Mouse (Mus musculus) heart, embryonic 14.5 days (tissue): ENCODE results near the gene Atmin. TPM values are rescaled to one million over a fixed set of nuclear protein-coding genes. Genes with fewer than 3 reads are reported as not detected.

ENCODE experiments used
- ATAC-seq: fragments of 200-750 bp; cut with Nextera tagmentation; 2 replicates; pipeline ENCODE4 v1.8.0; 2017; ENCODE audit warnings: low read depth, moderate TSS enrichment; ENCODE audit not compliant: insufficient number of reproducible peaks, insufficient read depth, low FRiP score
- H3K27ac ChIP-seq, 2 experiments: fragments of 200-500 bp in 1 of 2; fragments of 300-500 bp in 1 of 2; sonication (generic) in 1 of 2; replicated peaks in 1 of 2; 2 replicates each; pipeline ENCODE4 v1.5.1; 2012 to 2014; ENCODE audit warnings: low read depth in 2 of 2, low read length in 2 of 2, control low read depth in 1 of 2, mild to moderate bottlenecking in 1 of 2, mixed read lengths in 1 of 2; ENCODE audit not compliant: control insufficient read depth in 1 of 2, insufficient read depth in 1 of 2
- H3K27me3 ChIP-seq: fragments of 300-500 bp; sonication (generic); 2 replicates; pipeline ENCODE4 v1.6.1; 2014; ENCODE audit warnings: mild to moderate bottlenecking, low read length, control low read depth; ENCODE audit not compliant: control insufficient read depth, insufficient read depth
- H3K36me3 ChIP-seq: fragments of 300-500 bp; sonication (generic); 2 replicates; pipeline ENCODE4 v1.6.1; 2014; ENCODE audit warnings: mild to moderate bottlenecking, control low read depth, low read length, mixed read lengths; ENCODE audit not compliant: control insufficient read depth, insufficient read depth
- H3K4me1 ChIP-seq, 2 experiments: fragments of 200-500 bp in 1 of 2; fragments of 300-500 bp in 1 of 2; sonication (generic) in 1 of 2; 2 replicates each; pipeline ENCODE4 v1.6.1; 2012 to 2014; ENCODE audit warnings: low read length in 2 of 2, control low read depth in 1 of 2, mixed read lengths in 1 of 2; ENCODE audit not compliant: control insufficient read depth in 2 of 2, insufficient read depth in 2 of 2
- H3K4me2 ChIP-seq: fragments of 300-500 bp; sonication (generic); 2 replicates; pipeline ENCODE4 v1.6.1; 2014; ENCODE audit warnings: mild to moderate bottlenecking, low read length
- H3K4me3 ChIP-seq, 2 experiments: fragments of 200-500 bp in 1 of 2; fragments of 300-500 bp in 1 of 2; sonication (generic) in 1 of 2; 2 replicates each; pipeline ENCODE4 v1.5.1; 2012 to 2014; ENCODE audit warnings: low read length in 2 of 2, mild to moderate bottlenecking in 2 of 2, control low read depth in 1 of 2, low read depth in 1 of 2, moderate library complexity in 1 of 2; ENCODE audit not compliant: control insufficient read depth in 1 of 2, insufficient read depth in 1 of 2
- H3K9ac ChIP-seq: fragments of 300-500 bp; sonication (generic); 2 replicates; pipeline ENCODE4 v1.6.1; 2014; ENCODE audit warnings: mild to moderate bottlenecking, low read length
- H3K9me3 ChIP-seq: fragments of 300-500 bp; sonication (generic); 2 replicates; pipeline ENCODE4 v1.6.1; 2016; ENCODE audit warnings: low read length, control low read depth; ENCODE audit not compliant: control insufficient read depth
- WGBS: fragments of 180-500 bp; shearing (Covaris S2); extraction: QIAGEN DNeasy Blood & Tissue Kit; methylation state at CpG from one replicate; pipeline ENCODE4 v1.1.7; 2014; 5-methylcytosine and 5-hydroxymethylcytosine counted together
- polyA plus RNA-seq: library from polyadenylated mRNA; unstranded; fragments of >200 nt; fragmentation: Nextera tagmentation; extraction: Ambion mirVana; gene quantifications from 2 replicates; pipeline ENCODE4 v1.2.1, GENCODE M21; 2014

Atmin gene
- 11.6 and 12.3 TPM in 2 replicates for polyA plus RNA-seq

- Histone ChIP-seq H3K9ac (peak within 1 kb of the TSS; percentile 93), H3K4me2 (peak within 1 kb of the TSS; percentile 97), H3K27me3 (no peaks in the 10 kb centered on the region), H3K4me1 (peaks cover 25 to 42% of the 10 kb centered on the region in 2 experiments), H3K9me3 (no peaks in the 10 kb centered on the region), H3K36me3 (peaks cover 9% of the 10 kb centered on the region; the same call in 1 of the 2 replicates), H3K27ac (peak within 1 kb of the TSS in 1 of 2 experiments; percentile 46; a peak in 1 of 4 replicates), H3K4me3 (peak within 1 kb of the TSS; percentile 95 to 98)
- 0% methylated on average over 46 of the region's 46 CpGs for WGBS
- ATAC-seq, result peak; percentile 71
Observed at GRCm38 (mm10) chr8:116943161-116943554, at the start of gene Atmin. Atmin (plus strand) TSS chr8:116943393.

DNA sequence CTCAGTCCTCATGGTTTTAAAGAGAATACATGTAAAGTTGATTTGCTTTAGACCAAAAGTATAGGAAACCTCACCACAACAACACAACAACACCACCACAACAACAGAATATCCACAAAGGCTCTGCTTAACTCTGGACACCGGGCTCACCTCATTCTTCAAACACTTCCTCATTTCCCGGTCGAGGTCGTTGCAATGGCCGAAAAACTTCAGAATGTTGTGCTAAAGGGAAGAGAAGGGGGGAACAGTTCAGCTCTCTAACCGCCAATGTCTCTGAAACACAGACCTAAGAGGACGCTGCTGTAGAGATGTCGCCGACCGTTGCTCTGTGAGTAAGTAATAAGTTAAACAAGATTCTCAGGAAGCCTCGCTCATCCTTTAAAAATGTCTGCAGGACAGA lies 49.3 kb upstream of the Atmin start:
- H3K4me2 ChIP-seq, result no peak overlapping the region

DNA sequence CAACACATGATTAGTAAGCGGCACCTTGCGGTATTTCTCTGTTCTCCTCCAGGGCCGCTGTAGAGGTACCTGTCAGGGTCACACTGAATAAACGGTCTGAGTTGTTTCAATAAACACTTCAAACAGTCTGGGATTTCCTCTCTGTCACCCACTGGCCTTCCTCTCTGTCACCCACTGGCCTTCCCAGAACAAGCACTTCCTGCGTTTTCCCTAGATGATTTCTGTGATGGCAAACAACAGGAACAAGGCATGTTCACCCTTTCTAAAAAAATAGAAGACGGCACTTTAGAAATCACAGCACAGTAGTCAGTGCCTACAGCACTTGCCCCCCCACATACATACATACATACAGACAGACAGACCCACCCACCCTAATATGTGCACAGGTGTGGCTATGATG lies 47.7 kb upstream of the Atmin start:
- no peaks in the 10 kb centered on the region for H3K27me3 ChIP-seq
- WGBS, result 88% methylated on average over 6 of the region's 6 CpGs
- peaks cover 20% of the 10 kb centered on the region for H3K36me3 ChIP-seq
- ATAC-seq, result no peak
- H3K4me1 ChIP-seq, result no peaks in the 10 kb centered on the region
- H3K4me3 ChIP-seq, result no peak overlapping the region
- H3K9ac ChIP-seq, result no peak overlapping the region
- H3K27ac ChIP-seq, result no peak overlapping the region
- peaks cover 6% of the 10 kb centered on the region; the same call in 1 of the 2 replicates for H3K9me3 ChIP-seq
- H3K4me2 ChIP-seq, result no peak overlapping the region

More for the DNA sequence above, 49.3 kb upstream of the Atmin start:
- ATAC-seq, result no peak
- no peaks in the 10 kb centered on the region for H3K27me3 ChIP-seq
- H3K4me3 ChIP-seq, result no peak overlapping the region
- peaks cover 6% of the 10 kb centered on the region; the same call in 1 of the 2 replicates for H3K9me3 ChIP-seq
- WGBS, result 92% methylated on average over 11 of the region's 11 CpGs
- no peak overlapping the region for H3K27ac ChIP-seq
- H3K36me3 ChIP-seq, result peaks cover 31% of the 10 kb centered on the region
- H3K4me1 ChIP-seq, result no peaks in the 10 kb centered on the region
- H3K9ac ChIP-seq, result no peak overlapping the region

DNA sequence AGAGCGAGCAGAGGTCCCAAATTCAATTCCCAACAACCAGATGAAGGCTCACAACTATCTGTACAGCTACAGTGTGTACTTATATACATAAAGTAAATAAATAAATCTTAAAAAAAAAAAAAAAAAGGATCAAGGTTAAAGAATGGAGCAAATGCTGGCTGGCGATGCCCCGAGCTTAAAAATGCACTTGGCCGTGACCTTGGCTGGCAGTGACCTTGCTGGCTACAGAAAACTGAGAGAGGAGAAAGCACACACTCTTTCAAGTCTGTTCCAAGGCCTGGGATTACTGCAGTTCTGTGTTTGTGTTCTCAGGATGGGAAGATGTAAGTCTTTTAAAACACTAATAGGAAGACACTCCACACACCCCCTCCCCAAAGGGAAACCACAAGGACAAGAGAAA lies 38.5 kb upstream of the Atmin start:
- Histone ChIP-seq H3K4me3 (no peak overlapping the region), H3K4me1 (0 out of 4 replicates have a peak, but pooled peaks cover 0 to 3% of the 10 kb centered on the region in 2 experiments), H3K9me3 (no peaks in the 10 kb centered on the region), H3K36me3 (peaks cover 25% of the 10 kb centered on the region), H3K27ac (peak overlapping the region in 1 of 2 experiments; percentile 27; a peak in 1 of 4 replicates), H3K27me3 (no peaks in the 10 kb centered on the region), H3K9ac (no peak overlapping the region), H3K4me2 (no peak overlapping the region)
- ATAC-seq, result no peak
- 73% methylated on average over 4 of the region's 4 CpGs for WGBS

DNA sequence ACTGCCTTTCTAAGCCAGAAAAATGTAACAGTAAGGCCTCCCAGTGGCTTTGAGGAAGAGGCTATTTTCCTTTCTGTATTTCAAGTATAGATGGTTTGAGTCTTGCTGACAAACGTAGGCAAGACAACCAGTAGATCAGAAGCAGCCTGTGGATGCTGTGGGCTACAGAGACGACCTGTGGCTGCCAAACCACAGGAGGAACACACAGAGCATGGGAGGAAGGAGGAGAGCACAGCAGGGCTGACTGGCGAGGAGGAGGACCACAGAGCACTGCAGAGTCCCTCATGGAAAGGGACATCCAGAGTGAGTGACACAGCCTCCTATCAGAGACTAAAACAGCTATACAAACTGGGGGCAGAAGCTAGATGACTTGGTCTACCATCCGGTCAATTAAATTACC lies 37.9 kb upstream of the Atmin start:
- H3K9ac ChIP-seq, result no peak overlapping the region
- 78% methylated on average over 4 of the region's 4 CpGs for WGBS
- H3K4me3 ChIP-seq, result no peak overlapping the region
- H3K36me3 ChIP-seq, result peaks cover 30% of the 10 kb centered on the region
- 0 out of 4 replicates have a peak, but pooled peaks cover 0 to 3% of the 10 kb centered on the region in 2 experiments for H3K4me1 ChIP-seq
- no peaks in the 10 kb centered on the region for H3K27me3 ChIP-seq
- ATAC-seq, result 0 out of 2 replicates have a peak, but pooled peaks have one; percentile 21
- H3K4me2 ChIP-seq, result no peak overlapping the region
- no peaks in the 10 kb centered on the region for H3K9me3 ChIP-seq
- peak overlapping the region in 1 of 2 experiments; percentile 27; a peak in 1 of 4 replicates for H3K27ac ChIP-seq

- 94% methylated on average over 4 of the region's 4 CpGs for WGBS
- H3K4me2 ChIP-seq, result no peak overlapping the region
- no peak overlapping the region for H3K9ac ChIP-seq
- H3K27ac ChIP-seq, result no peak overlapping the region
- H3K9me3 ChIP-seq, result no peaks in the 10 kb centered on the region
- no peaks in the 10 kb centered on the region for H3K27me3 ChIP-seq
- peaks cover 36% of the 10 kb centered on the region for H3K36me3 ChIP-seq
- no peak overlapping the region for H3K4me3 ChIP-seq
- H3K4me1 ChIP-seq, result 0 out of 4 replicates have a peak, but pooled peaks cover 0 to 3% of the 10 kb centered on the region in 2 experiments
- no peak for ATAC-seq
Observed at GRCm38 (mm10) chr8:116905836-116906235, 37.4 kb upstream of the Atmin start.

DNA sequence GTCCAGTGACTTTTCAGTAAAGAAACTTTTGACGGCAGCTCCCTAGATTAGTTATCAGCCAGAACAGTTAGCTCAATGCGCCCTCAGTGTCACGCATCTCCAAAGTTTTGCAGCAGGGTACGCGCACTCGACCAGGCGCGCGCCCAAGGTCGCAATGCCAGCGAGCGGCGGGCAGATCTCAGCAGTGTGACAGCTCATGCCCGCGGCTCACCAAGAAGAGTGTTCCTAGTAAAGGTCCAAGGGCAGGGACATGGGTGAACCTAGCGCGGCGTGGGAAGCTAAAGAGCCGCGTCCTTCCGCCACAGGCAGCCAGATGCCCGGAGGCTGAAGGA lies 22.2 kb upstream of the Atmin start:
- Histone ChIP-seq H3K4me3 (peak overlapping the region; percentile 80 to 84), H3K27ac (peak overlapping the region; percentile 90 to 92), H3K4me2 (peak overlapping the region; percentile 67), H3K36me3 (peaks cover 41% of the 10 kb centered on the region), H3K9me3 (no peaks in the 10 kb centered on the region), H3K27me3 (no peaks in the 10 kb centered on the region), H3K9ac (peak overlapping the region; percentile 87), H3K4me1 (peaks cover 6 to 14% of the 10 kb centered on the region in 2 experiments)
- ATAC-seq, result peak; percentile 52
- under 1% methylated on average over 22 of the region's 22 CpGs for WGBS
